Mouse (Mus musculus): ENCODE measurements around the gene Atp2b2. TPM values are rescaled to one million over a fixed set of nuclear protein-coding genes. Genes with fewer than 3 reads are reported as not detected.

Atp2b2 gene
- polyA plus RNA-seq, 2 experiments: 0.55 to 0.91 TPM

DNA sequence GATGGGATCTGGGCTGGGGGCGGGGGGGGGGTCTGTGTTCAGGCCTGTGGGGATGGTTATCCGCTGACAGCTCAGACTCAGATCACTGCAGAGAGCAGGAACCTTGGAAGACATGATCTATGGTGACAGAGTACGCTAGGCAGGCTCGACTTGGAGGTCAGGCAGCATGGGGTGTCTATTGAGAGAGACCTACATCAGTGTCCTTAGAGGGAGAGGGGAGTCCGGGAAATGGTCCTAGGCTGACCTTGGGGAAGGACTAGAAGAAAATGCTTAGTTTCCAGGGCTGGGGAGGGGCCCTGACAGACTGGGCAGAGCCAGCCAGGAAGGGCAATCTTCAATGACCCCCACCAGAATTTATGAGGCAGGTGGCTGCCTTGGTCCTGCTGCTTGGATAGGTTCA is 33.6 kb upstream of the Atp2b2 start:
- H3K27ac ChIP-seq: no peak overlapping the region
- no peaks in the 10 kb centered on the region for H3K9me3 ChIP-seq (ENCODE audit: control insufficient read depth, low read length)
- DNase-seq (ENCODE audit: low read depth in 3 of 3, low spot score in 3 of 3): no peak
- no peak overlapping the region for H3K4me3 ChIP-seq (ENCODE audit: insufficient read depth in 1 of 2, low read depth in 2 of 2, low read length in 2 of 2)
- no peaks in the 10 kb centered on the region for H3K36me3 ChIP-seq (replicated peaks; ENCODE audit: control insufficient read depth, insufficient read depth, low read depth)
- no peaks in the 10 kb centered on the region for H3K4me1 ChIP-seq (replicated peaks; ENCODE audit: control insufficient read depth in 2 of 2, insufficient read depth in 2 of 2, low read length in 1 of 2)
- 39% methylated on average over 5 of the region's 5 CpGs for WGBS (ENCODE audit: insufficient replicate concordance)
- H3K4me2 ChIP-seq (ENCODE audit: low read depth): no peak overlapping the region
- H3K27me3 ChIP-seq (ENCODE audit: control insufficient read depth, insufficient read depth, low read length): no peaks in the 10 kb centered on the region
- no peak overlapping the region for H3K9ac ChIP-seq (replicated peaks)
- ATAC-seq (ENCODE audit: insufficient read depth): no peak
- TF ChIP-seq EP300 (IDR thresholded peaks at IDR 0.05; ENCODE audit: low read depth): no peak

DNA sequence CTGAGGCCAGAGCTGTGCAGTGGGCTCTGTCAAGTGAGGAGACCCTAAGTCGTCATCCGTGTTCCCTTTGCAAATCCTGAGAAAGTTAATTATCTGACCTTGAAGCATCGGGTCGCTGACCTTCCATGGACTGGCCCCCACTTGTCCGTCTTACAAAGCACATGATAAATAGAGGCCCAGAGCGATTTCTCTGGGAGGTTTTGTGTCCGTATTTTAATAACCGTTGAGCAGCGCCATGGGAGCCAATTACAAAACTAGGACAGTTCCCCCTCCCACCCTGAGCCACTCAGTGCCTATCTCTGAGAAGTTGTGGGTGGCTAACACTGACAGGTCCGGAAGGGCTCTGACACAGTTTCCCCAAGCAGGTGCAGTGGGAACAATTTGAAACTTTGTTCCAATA is 32.5 kb upstream of the Atp2b2 start:
- no peak for ATAC-seq (ENCODE audit: insufficient read depth)
- no peaks in the 10 kb centered on the region for H3K9me3 ChIP-seq (ENCODE audit: control insufficient read depth, low read length)
- no peak overlapping the region for H3K9ac ChIP-seq (replicated peaks)
- H3K27ac ChIP-seq: no peak overlapping the region
- no peaks in the 10 kb centered on the region for H3K36me3 ChIP-seq (replicated peaks; ENCODE audit: control insufficient read depth, insufficient read depth, low read depth)
- H3K4me3 ChIP-seq (ENCODE audit: insufficient read depth in 1 of 2, low read depth in 2 of 2, low read length in 2 of 2): no peak overlapping the region
- TF ChIP-seq EP300 (IDR thresholded peaks at IDR 0.05; ENCODE audit: low read depth): no peak
- no peak for TF ChIP-seq CTCF (IDR thresholded peaks at IDR 0.05; ENCODE audit: low read depth)
- H3K4me1 ChIP-seq (replicated peaks; ENCODE audit: control insufficient read depth in 2 of 2, insufficient read depth in 2 of 2, low read length in 1 of 2): no peaks in the 10 kb centered on the region
- H3K27me3 ChIP-seq (ENCODE audit: control insufficient read depth, insufficient read depth, low read length): no peaks in the 10 kb centered on the region
- 58% methylated on average over 10 of the region's 10 CpGs for WGBS (ENCODE audit: insufficient replicate concordance)
- no peak overlapping the region for H3K4me2 ChIP-seq (ENCODE audit: low read depth)
- no peak for DNase-seq (ENCODE audit: low read depth in 3 of 3, low spot score in 3 of 3)

DNA sequence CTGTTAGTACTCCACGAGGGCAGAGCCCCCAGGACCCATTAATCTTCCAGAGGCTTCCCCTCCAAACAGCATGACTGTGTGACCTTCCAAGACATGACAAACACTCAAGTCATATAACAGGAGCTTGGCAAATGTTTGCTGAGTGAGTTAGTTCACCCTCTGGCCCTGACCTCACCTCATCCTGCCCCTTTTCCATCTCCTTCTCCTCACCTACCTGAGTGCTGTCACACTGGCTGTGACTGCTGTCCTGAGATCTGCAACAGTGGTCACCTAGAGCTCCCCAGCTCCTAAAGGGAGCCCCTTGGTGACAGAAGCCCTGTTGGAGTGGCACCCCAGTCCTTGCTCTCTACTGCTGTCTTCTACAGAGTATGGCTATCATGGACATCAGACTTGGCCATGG is 31.8 kb upstream of the Atp2b2 start:
- Histone ChIP-seq H3K27ac (no peak overlapping the region), H3K36me3 (replicated peaks; ENCODE audit: control insufficient read depth, insufficient read depth, low read depth) (no peaks in the 10 kb centered on the region), H3K9me3 (ENCODE audit: control insufficient read depth, low read length) (no peaks in the 10 kb centered on the region), H3K4me1 (replicated peaks; ENCODE audit: control insufficient read depth in 2 of 2, insufficient read depth in 2 of 2, low read length in 1 of 2) (no peaks in the 10 kb centered on the region), H3K4me3 (ENCODE audit: insufficient read depth in 1 of 2, low read depth in 2 of 2, low read length in 2 of 2) (no peak overlapping the region), H3K27me3 (ENCODE audit: control insufficient read depth, insufficient read depth, low read length) (no peaks in the 10 kb centered on the region), H3K4me2 (ENCODE audit: low read depth) (no peak overlapping the region), H3K9ac (replicated peaks) (no peak overlapping the region)
- WGBS (ENCODE audit: insufficient replicate concordance): 0% methylated on average over 1 of the region's 1 CpGs
- DNase-seq (ENCODE audit: low read depth in 3 of 3, low spot score in 3 of 3) (no peak), ATAC-seq (ENCODE audit: insufficient read depth) (no peak)
- no peak for TF ChIP-seq EP300 (IDR thresholded peaks at IDR 0.05; ENCODE audit: low read depth)
- no peak for TF ChIP-seq CTCF (IDR thresholded peaks at IDR 0.05; ENCODE audit: low read depth)

DNA sequence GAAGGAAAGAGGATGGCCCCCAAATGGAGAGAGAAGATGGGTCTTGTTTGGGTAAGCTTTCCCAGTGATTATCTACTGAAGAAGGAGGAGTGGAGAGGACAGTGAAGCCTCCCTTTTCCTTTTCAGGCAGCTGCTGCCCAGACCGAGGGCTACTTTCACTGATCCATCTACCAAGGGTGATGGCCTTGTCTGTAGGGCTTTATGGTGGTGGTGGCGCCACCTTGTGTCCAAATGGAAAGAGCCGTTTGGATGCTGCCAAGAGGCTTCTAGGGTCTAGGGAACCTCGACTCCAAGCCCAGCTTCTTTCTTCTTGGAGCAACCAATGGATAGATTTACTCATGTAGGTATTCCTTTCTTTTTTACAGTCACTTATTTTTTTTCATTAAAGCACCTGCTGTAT is 29.2 kb upstream of the Atp2b2 start:
- TF ChIP-seq CTCF (IDR thresholded peaks at IDR 0.05; ENCODE audit: low read depth) (peak; percentile 66), EP300 (IDR thresholded peaks at IDR 0.05; ENCODE audit: low read depth) (no peak)
- Histone ChIP-seq H3K27ac (no peak overlapping the region), H3K9me3 (ENCODE audit: control insufficient read depth, low read length) (no peaks in the 10 kb centered on the region), H3K36me3 (replicated peaks; ENCODE audit: control insufficient read depth, insufficient read depth, low read depth) (no peaks in the 10 kb centered on the region), H3K4me2 (ENCODE audit: low read depth) (no peak overlapping the region), H3K4me1 (replicated peaks; ENCODE audit: control insufficient read depth in 2 of 2, insufficient read depth in 2 of 2, low read length in 1 of 2) (no peaks in the 10 kb centered on the region), H3K4me3 (ENCODE audit: insufficient read depth in 1 of 2, low read depth in 2 of 2, low read length in 2 of 2) (no peak overlapping the region), H3K9ac (replicated peaks) (no peak overlapping the region), H3K27me3 (ENCODE audit: control insufficient read depth, insufficient read depth, low read length) (no peaks in the 10 kb centered on the region)
- no peak for ATAC-seq (ENCODE audit: insufficient read depth)
- no peak for DNase-seq (ENCODE audit: low read depth in 3 of 3, low spot score in 3 of 3)
- WGBS (ENCODE audit: insufficient replicate concordance): 5% methylated on average over 4 of the region's 4 CpGs

DNA sequence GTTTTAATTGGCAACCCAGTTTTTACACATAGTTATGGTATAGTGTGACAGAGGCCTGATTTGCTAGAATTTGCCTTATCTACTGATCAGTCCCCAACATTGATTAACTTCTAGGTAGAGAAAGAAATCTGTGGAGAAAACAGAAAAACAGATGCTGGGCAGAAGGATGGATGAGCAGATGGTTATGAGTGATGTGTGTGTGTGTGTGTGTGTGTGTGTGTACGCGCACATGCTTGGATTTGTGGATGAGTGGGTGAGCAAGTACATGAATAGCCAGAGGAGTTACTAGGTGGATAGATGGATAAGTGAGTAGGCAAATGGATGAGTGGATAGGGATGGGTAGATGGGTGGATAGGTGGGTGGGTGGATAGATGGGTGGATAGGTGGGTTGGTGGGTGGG is 20.7 kb upstream of the Atp2b2 start:
- Histone ChIP-seq H3K4me1 (replicated peaks; ENCODE audit: control insufficient read depth in 2 of 2, insufficient read depth in 2 of 2, low read length in 1 of 2) (no peaks in the 10 kb centered on the region), H3K27ac (no peak overlapping the region), H3K4me3 (ENCODE audit: insufficient read depth in 1 of 2, low read depth in 2 of 2, low read length in 2 of 2) (no peak overlapping the region), H3K9me3 (ENCODE audit: control insufficient read depth, low read length) (no peaks in the 10 kb centered on the region), H3K27me3 (ENCODE audit: control insufficient read depth, insufficient read depth, low read length) (no peaks in the 10 kb centered on the region), H3K4me2 (ENCODE audit: low read depth) (no peak overlapping the region), H3K9ac (replicated peaks) (no peak overlapping the region), H3K36me3 (replicated peaks; ENCODE audit: control insufficient read depth, insufficient read depth, low read depth) (no peaks in the 10 kb centered on the region)
- WGBS (ENCODE audit: insufficient replicate concordance): 94% methylated on average over 2 of the region's 2 CpGs
- TF ChIP-seq EP300 (IDR thresholded peaks at IDR 0.05; ENCODE audit: low read depth) (no peak), CTCF (IDR thresholded peaks at IDR 0.05; ENCODE audit: low read depth) (no peak)
- DNase-seq (ENCODE audit: low read depth in 3 of 3, low spot score in 3 of 3): no peak
- no peak for ATAC-seq (ENCODE audit: insufficient read depth)

DNA sequence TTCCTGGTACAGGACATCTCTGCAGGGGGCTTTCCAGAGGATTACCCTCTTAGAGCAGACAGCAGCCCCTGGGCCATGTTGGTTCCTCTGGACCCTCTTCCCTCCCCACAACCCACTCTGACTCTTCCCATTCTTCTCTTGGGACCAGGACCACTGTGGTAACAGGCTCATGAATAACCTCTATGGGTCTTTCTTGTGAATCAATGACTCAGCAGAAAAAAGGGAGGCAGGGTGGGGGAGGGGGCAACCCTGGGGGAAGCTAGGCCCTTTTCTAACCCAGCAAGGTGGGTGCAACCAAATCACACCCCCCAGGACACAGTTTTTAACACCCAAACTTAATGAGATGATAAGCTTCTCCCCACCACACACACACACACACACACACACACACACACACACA is 20.3 kb upstream of the Atp2b2 start:
- H3K9ac ChIP-seq (replicated peaks): no peak overlapping the region
- H3K27me3 ChIP-seq (ENCODE audit: control insufficient read depth, insufficient read depth, low read length): no peaks in the 10 kb centered on the region
- H3K4me2 ChIP-seq (ENCODE audit: low read depth): no peak overlapping the region
- no peak overlapping the region for H3K27ac ChIP-seq
- DNase-seq (ENCODE audit: low read depth in 3 of 3, low spot score in 3 of 3) (no peak), ATAC-seq (ENCODE audit: insufficient read depth) (no peak)
- no peak for TF ChIP-seq CTCF (IDR thresholded peaks at IDR 0.05; ENCODE audit: low read depth)
- no peak for TF ChIP-seq EP300 (IDR thresholded peaks at IDR 0.05; ENCODE audit: low read depth)
- no peak overlapping the region for H3K4me3 ChIP-seq (ENCODE audit: insufficient read depth in 1 of 2, low read depth in 2 of 2, low read length in 2 of 2)
- no peaks in the 10 kb centered on the region for H3K4me1 ChIP-seq (replicated peaks; ENCODE audit: control insufficient read depth in 2 of 2, insufficient read depth in 2 of 2, low read length in 1 of 2)
- H3K9me3 ChIP-seq (ENCODE audit: control insufficient read depth, low read length): no peaks in the 10 kb centered on the region
- H3K36me3 ChIP-seq (replicated peaks; ENCODE audit: control insufficient read depth, insufficient read depth, low read depth): no peaks in the 10 kb centered on the region

Measured in liver, embryonic 14.5 days (tissue).